Mouse (Mus musculus) heart, postnatal 0 days (tissue): ENCODE results near the gene Rffl. TPM values are rescaled to one million over a fixed set of nuclear protein-coding genes. Genes with fewer than 3 reads are reported as not detected.

ENCODE experiments used
- ATAC-seq: fragments of 200-750 bp; cut with Nextera tagmentation; 2 replicates; pipeline ENCODE4 v1.8.0; 2017; ENCODE audit warnings: low read depth, moderate number of reproducible peaks, moderate library complexity; ENCODE audit not compliant: insufficient read depth
- DNase-seq: peaks from one replicate; pipeline ENCODE4 v3.0.0-alpha.2; 2016; ENCODE audit warnings: low spot score
- H3K27ac ChIP-seq: fragments of 300-500 bp; sonication (generic); 2 replicates; pipeline ENCODE4 v1.5.1; 2014; ENCODE audit warnings: low read depth, mild to moderate bottlenecking
- H3K27me3 ChIP-seq: fragments of 300-500 bp; sonication (generic); 2 replicates; pipeline ENCODE4 v1.6.1; 2014; ENCODE audit warnings: low read length, mixed read lengths; ENCODE audit not compliant: control insufficient read depth, insufficient read depth
- H3K36me3 ChIP-seq: fragments of 300-500 bp; sonication (generic); replicated peaks from 2 replicates; pipeline ENCODE4 v1.6.1; 2014; ENCODE audit warnings: low read length, mixed read lengths; ENCODE audit not compliant: control insufficient read depth, insufficient read depth
- H3K4me1 ChIP-seq: fragments of 300-500 bp; sonication (generic); 2 replicates; pipeline ENCODE4 v1.6.1; 2014; ENCODE audit warnings: antibody characterized with exemption; ENCODE audit not compliant: control insufficient read depth, insufficient read depth
- H3K4me2 ChIP-seq: fragments of 300-500 bp; sonication (generic); 2 replicates; pipeline ENCODE4 v1.6.1; 2014; ENCODE audit warnings: low read depth, mild to moderate bottlenecking, low read length, moderate library complexity
- H3K4me3 ChIP-seq: fragments of 300-500 bp; sonication (generic); 2 replicates; pipeline ENCODE4 v1.5.1; 2014; ENCODE audit warnings: low read depth, low read length
- H3K9ac ChIP-seq: fragments of 300-500 bp; sonication (generic); replicated peaks from 2 replicates; pipeline ENCODE4 v1.6.1; 2014; ENCODE audit warnings: low read depth, low read length, mixed read lengths
- H3K9me3 ChIP-seq: fragments of 300-500 bp; sonication (generic); replicated peaks from 2 replicates; pipeline ENCODE4 v1.6.1; 2016; ENCODE audit warnings: low read length; ENCODE audit not compliant: control insufficient read depth
- CTCF ChIP-seq: IDR thresholded peaks from 2 replicates; pipeline ENCODE4 v1.5.1; 2016; ENCODE audit warnings: antibody characterized with exemption, control low read depth, low read depth
- EP300 ChIP-seq: IDR thresholded peaks from 2 replicates; pipeline ENCODE4 v1.6.1; 2016; ENCODE audit warnings: antibody characterized with exemption, low read depth
- WGBS: fragments of 180-500 bp; shearing (Covaris S2); extraction: QIAGEN DNeasy Blood & Tissue Kit; methylation state at CpG from one replicate; pipeline ENCODE4 v1.1.7; 2014; 5-methylcytosine and 5-hydroxymethylcytosine counted together
- polyA plus RNA-seq: library from polyadenylated mRNA; unstranded; fragments of >200 nt; fragmentation: Nextera tagmentation; extraction: Ambion mirVana; gene quantifications from 2 replicates; pipeline ENCODE4 v1.2.1, GENCODE M21; 2015
- total RNA-seq: library from RNA; depleted of rRNA; stranded (reverse); fragments of >200 nt; gene quantifications from 2 replicates; pipeline ENCODE4 v1.2.3, GENCODE M21; 2014; ENCODE audit warnings: low replicate concordance

Rffl gene
- total and polyA plus RNA-seq, 2 experiments from 2014 or later = 2.4 to 3.8 TPM

GRCm38 (mm10) chr11:82856032-82856431, 15.0 kb downstream of the Rffl start:
- no peak for TF ChIP-seq CTCF
- TF ChIP-seq EP300 = no peak
- no peak for ATAC-seq
- H3K9ac ChIP-seq = no peak overlapping the region
- H3K27me3 ChIP-seq = no peaks in the 10 kb centered on the region
- H3K4me1 ChIP-seq = no peaks in the 10 kb centered on the region
- H3K27ac ChIP-seq = no peak overlapping the region
- H3K4me2 ChIP-seq = no peak overlapping the region
- WGBS = 82% methylated on average over 10 of the region's 10 CpGs
- no peak overlapping the region for H3K4me3 ChIP-seq
- H3K36me3 ChIP-seq = no peaks in the 10 kb centered on the region
- no peak for DNase-seq
- no peaks in the 10 kb centered on the region for H3K9me3 ChIP-seq

- no peak for DNase-seq
- no peak overlapping the region for H3K9ac ChIP-seq
- H3K4me3 ChIP-seq = no peak overlapping the region
- no peaks in the 10 kb centered on the region for H3K4me1 ChIP-seq
- no peaks in the 10 kb centered on the region for H3K27me3 ChIP-seq
- no peak overlapping the region for H3K4me2 ChIP-seq
- H3K27ac ChIP-seq = no peak overlapping the region
- no peaks in the 10 kb centered on the region for H3K9me3 ChIP-seq
- no peak for TF ChIP-seq CTCF
- no peak for TF ChIP-seq EP300
- no peak for ATAC-seq
- 75% methylated on average over 9 of the region's 9 CpGs for WGBS
- H3K36me3 ChIP-seq = no peaks in the 10 kb centered on the region
These were observed 15.6 kb downstream of the Rffl start for GRCm38 (mm10) chr11:82855327-82855973.

DNA sequence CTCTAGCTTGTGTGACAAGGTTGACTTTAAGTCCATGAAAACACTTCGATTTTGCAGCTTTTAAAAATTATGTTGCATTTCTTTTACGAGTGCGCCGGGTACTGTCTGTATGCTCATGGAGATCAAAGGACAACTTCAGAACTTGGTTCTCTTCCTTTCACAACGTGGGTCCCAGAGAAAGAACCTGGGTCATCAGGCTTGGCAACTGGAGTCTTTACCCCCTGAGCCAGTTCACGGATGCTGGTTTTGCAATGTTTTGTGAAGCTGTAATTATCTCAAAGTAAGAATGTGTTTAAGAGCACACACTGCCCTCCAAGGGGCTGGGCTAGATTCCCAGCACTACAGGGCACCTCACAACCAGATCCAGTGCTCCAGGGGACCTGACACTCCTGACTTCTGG, 16.9 kb downstream of the Rffl start:
- Histone ChIP-seq H3K4me3 (no peak overlapping the region), H3K4me2 (no peak overlapping the region), H3K9ac (no peak overlapping the region), H3K27me3 (no peaks in the 10 kb centered on the region), H3K4me1 (no peaks in the 10 kb centered on the region), H3K27ac (no peak overlapping the region), H3K36me3 (no peaks in the 10 kb centered on the region), H3K9me3 (no peaks in the 10 kb centered on the region)
- 84% methylated on average over 6 of the region's 6 CpGs for WGBS
- ATAC-seq (no peak), DNase-seq (no peak)
- no peak for TF ChIP-seq EP300

- Histone ChIP-seq H3K4me1 (no peaks in the 10 kb centered on the region), H3K9me3 (no peaks in the 10 kb centered on the region), H3K27me3 (no peaks in the 10 kb centered on the region), H3K9ac (no peak overlapping the region), H3K4me3 (no peak overlapping the region), H3K27ac (no peak overlapping the region), H3K36me3 (no peaks in the 10 kb centered on the region), H3K4me2 (no peak overlapping the region)
- 87% methylated on average over 7 of the region's 7 CpGs for WGBS
- no peak for DNase-seq
- no peak for TF ChIP-seq EP300
- no peak for TF ChIP-seq CTCF
- no peak for ATAC-seq
These were observed 18.1 kb downstream of the Rffl start for GRCm38 (mm10) chr11:82852958-82853357.

DNA sequence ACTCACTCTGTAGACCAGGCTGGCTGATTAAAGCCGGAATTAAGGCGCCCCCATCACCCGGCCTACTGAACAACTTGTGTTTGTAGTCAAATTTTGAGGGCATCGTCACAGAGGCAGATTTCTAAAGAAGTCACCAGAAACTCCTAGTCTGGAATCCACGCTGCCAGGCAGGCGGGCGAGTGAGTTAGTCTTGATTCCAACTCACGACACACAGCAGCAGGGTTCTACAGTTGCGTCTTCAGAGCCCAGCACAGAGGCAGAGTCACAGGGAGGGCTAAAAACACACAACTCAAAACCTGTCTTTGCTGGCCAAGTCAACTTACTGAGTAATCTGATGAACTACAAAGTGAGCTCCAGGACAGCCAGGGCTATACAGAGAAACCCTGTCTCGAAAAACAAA, 18.5 kb downstream of the Rffl start:
- no peaks in the 10 kb centered on the region for H3K9me3 ChIP-seq
- no peak overlapping the region for H3K9ac ChIP-seq
- H3K4me2 ChIP-seq = no peak overlapping the region
- no peaks in the 10 kb centered on the region for H3K36me3 ChIP-seq
- no peak overlapping the region for H3K4me3 ChIP-seq
- H3K27me3 ChIP-seq = no peaks in the 10 kb centered on the region
- no peak for ATAC-seq
- no peaks in the 10 kb centered on the region for H3K4me1 ChIP-seq
- TF ChIP-seq CTCF (no peak), EP300 (no peak)
- 86% methylated on average over 10 of the region's 10 CpGs for WGBS
- H3K27ac ChIP-seq = no peak overlapping the region
- no peak for DNase-seq

DNA sequence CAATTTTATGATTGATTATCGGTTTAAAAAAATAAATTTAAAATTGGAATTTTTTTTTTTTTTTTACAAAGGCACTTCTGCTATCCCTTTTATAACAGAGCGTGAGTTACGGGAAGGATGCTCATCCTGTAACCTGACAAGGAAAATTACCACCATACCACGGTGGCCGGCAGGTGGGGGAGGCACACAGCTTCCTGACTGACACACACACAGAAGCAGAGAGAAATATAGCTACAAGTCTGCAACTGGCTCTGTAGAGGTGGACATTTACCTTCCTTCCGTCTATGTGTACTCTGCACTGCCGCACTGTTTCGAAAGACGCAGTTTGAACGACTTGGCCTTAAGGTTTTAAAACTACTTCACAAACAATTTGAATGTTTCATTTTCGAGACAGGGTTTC, 18.9 kb downstream of the Rffl start:
- Histone ChIP-seq H3K9me3 (no peaks in the 10 kb centered on the region), H3K4me1 (no peaks in the 10 kb centered on the region), H3K36me3 (no peaks in the 10 kb centered on the region), H3K9ac (no peak overlapping the region), H3K27me3 (no peaks in the 10 kb centered on the region), H3K4me2 (no peak overlapping the region), H3K4me3 (no peak overlapping the region), H3K27ac (no peak overlapping the region)
- ATAC-seq (no peak), DNase-seq (no peak)
- 84% methylated on average over 11 of the region's 11 CpGs for WGBS
- no peak for TF ChIP-seq CTCF
- TF ChIP-seq EP300 = no peak
